Mouse (Mus musculus) megakaryocyte progenitor cell, adult 5-6 weeks (primary cell): Measurements from ENCODE around the gene Gm6803. TPM values are rescaled to one million over a fixed set of nuclear protein-coding genes. Genes with fewer than 3 reads are reported as not detected.
"Not testable (repeated sequence)": the region's sequence is repeated elsewhere in the genome, so short reads cannot be mapped to it uniquely, and the experiment has no call there.

Experiments used
- ATAC-seq: replicated peaks from 2 replicates; pipeline ENCODE4 v1.8.0; 2016; ENCODE audit warnings: mild to moderate bottlenecking, moderate TSS enrichment, inconsistent platforms; ENCODE audit not compliant: poor library complexity
- total RNA-seq, 2 experiments: library from RNA; stranded (forward) in 1 of 2; stranded (reverse) in 1 of 2; fragments of 157-497, 149-512 nt in 1 of 2; fragments of 200-1000 nt in 1 of 2; gene quantifications; 2 replicates each; pipeline versions ENCODE4 v1.2.3 to v1.2.4; 2015 to 2017

Gm6803 gene
- total RNA-seq (2015) (not detected in 2 replicates), total RNA-seq (2017) (not detected in 2 replicates)

DNA sequence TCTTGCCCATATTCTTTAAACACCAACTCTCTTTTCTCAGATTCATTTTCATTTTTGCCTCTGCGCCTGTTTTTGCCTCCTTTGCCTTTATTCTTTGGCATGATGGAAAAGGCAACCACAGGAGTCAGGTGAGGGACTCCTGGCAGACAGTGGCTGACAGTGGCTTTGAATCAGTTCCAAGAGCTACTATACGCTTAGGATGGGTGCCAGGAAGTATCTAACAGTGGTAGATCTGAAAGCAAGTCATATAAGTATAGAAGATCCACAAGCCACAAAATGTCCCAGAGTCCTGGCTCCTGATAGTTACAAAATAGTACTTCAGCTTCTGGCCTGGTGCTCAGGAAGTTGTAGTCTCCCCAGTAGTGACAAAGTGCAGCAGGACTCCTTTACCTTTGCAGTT lies at the start of gene Gm6803:
Gene Gm6803 (minus strand): TSS at position 101 of the 400 bp plus-strand sequence.
- ATAC-seq, result not testable (repeated sequence)

DNA sequence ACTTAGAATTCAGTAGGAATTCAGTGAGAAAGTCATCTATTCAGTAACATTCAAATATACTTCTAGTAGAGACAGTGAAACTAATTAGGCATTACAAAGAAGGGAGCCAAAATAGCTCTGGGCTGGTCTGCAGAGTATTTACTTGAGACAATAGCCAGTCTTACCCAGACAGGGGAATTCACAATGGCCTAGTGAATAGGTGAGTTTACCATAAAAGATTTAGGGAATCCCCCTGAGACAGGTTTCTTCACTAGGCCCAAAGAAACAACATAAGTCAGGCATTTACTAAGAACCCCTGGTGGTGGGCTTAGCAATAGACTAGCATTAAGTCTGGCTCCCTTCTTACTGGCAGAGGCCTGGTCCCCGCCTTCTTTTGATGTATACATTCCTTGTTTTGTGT lies 26.7 kb upstream of the Gm6803 start:
- ATAC-seq, result not testable (repeated sequence)

DNA sequence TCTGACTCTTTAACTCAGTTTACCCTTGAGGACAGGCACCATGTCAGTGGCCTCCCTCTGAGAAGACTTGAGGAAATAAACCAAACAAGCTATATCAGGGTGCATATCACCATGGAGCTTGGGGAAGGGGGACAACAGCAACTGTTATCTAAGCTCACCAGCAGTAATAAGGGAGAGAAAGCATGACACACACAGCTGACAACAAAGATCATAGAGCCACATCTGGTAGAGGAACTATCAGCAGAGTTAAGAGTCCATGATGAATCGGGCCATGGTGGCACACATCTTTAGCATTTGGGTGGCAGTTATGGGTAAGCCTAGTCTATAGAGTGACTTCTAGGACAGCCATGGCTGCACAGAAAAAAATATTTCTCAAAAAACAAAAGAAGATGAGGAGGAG lies 21.1 kb upstream of the Gm6803 start:
- ATAC-seq, result not testable (repeated sequence)

DNA sequence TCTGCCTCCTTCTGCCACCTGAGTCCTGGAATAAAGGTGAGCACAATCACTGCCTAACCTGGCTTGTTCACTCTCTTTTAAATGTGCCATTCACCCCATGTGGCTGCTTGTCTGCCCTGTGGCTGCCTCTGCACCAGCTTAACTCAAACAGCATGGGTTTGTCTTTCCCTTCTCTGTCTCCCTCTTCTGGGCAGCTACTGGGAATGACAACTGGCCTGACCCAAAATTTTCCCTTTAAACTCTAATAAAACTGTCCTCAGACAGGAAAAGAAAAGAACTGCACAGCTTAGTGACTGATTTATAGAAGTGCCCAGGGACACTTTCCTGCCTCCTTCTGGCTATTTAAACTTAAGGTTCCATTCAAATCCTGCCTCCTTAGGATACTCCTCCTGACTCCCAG lies 20.5 kb upstream of the Gm6803 start:
- not testable (repeated sequence) for ATAC-seq

DNA sequence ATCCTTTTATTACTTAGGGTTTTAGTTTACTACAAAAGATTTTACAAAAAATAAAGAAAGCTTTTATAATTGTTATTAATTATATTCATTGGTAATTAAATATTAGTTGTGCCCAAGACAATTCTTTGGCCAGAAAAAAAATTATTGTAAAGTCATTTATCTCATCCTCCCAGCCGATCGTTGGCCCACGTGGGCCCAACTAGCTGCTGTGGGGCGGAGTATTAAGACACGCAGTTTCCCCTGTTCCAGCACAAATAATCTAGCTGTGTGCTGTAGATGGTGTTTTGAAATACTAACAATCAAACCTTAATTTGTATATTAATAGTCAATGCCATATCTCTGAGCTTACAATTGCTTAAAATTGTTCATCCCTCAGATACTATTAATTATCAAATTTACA lies 13.7 kb upstream of the Gm6803 start:
- ATAC-seq, result not testable (repeated sequence)

DNA sequence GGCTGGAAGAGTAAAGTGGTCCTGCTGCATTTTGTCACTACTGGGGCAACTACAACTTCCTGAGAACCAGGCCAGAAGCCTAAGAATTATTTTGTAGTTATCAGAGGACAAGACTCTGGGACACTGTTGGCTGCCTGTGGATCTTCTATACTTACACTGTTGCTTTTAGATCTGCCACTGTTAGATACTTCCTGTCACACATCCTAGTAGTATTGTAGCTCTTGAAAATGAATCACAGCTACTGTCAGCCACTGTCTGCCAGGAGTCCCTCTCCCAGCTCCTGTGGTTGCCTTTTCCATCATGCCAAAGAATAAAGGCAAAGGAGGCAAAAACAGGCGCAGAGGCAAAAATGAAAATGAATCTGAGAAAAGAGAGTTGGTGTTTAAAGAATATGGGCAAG lies 8.1 kb upstream of the Gm6803 start, which contains the start of gene Gm2056:
Gene Gm2056 (plus strand): TSS at position 301 of the 400 bp plus-strand sequence.
- not testable (repeated sequence) for ATAC-seq

DNA sequence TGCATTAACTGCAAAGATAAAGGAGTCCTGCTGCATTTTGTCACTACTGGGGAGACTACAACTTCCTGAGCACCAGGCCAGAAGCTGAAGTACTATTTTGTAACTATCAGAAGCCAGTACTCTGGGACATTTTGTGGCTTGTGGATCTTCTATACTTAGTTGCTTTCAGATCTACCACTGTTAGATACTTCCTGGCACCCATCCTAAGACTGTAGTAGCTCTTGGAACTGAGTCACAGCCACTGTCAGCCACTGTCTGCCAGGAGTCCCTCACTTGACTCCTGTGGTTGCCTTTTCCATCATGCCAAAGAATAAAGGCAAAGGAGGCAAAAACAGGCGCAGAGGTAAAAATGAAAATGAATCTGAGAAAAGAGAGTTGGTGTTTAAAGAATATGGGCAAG lies 7.0 kb downstream of the Gm6803 start, which contains the start of gene Gm2075:
Gene Gm2075 (plus strand): TSS at position 301 of the 400 bp plus-strand sequence.
- ATAC-seq, result not testable (repeated sequence)

DNA sequence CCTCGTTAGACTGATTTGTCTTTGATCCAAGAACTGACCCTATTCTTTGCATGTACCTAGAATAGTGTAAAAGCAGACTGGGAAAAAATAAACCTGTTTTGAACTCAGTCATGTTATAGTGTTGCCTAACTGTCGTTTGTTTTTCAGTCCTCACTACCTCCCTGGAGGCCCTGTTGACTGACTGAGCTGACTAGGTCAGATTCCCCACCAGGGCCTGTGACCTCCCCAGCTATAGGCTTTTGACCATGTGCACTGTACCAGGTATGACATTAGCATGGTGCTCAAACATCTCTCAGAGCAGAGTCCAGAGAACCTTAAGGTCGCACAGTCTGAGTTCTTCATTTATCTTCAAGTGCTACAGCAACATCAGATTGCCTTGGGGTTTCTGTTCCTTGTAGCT lies 14.5 kb downstream of the Gm6803 start:
- not testable (repeated sequence) for ATAC-seq

DNA sequence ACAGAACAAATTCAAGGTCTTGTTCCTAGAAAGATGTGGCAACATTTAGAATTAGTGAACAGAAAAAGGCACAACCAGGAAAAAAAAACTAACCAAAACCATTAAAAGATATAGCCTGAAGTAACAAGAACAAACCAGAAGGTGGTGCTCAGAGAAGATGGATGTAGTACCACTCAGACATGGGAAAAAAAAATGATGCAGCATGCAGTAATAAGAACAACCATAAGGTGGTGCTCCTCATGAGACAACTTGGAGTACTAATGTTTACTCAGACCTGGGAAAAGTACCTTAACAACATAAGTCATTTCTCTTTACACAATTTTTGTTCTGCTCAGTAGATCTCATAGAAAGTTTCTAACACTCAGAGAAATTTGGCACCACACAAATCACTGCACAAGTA lies 34.6 kb downstream of the Gm6803 start:
- ATAC-seq, result not testable (repeated sequence)

Other genes with a start within 250 kb of the Gm6803 start
- gene Gm21319, start 243.0 kb downstream of the Gm6803 start, total RNA-seq (2015), result not detected in 2 replicates
- gene Gm21319, start 243.0 kb downstream of the Gm6803 start, total RNA-seq (2017), result not detected in 2 replicates
- gene Gm21936, start 223.3 kb downstream of the Gm6803 start, total RNA-seq (2015), result not detected in 2 replicates
- gene Gm21936, start 223.3 kb downstream of the Gm6803 start, total RNA-seq (2017), result not detected in 2 replicates
- not detected in 2 replicates for gene BB287469, start 202.2 kb downstream of the Gm6803 start, total RNA-seq (2015)
- gene BB287469, start 202.2 kb downstream of the Gm6803 start, total RNA-seq (2017), result not detected in 2 replicates
- not detected in 2 replicates for gene Gm2001, start 176.4 kb downstream of the Gm6803 start, total RNA-seq (2015)
- gene Gm2001, start 176.4 kb downstream of the Gm6803 start, total RNA-seq (2017), result not detected in 2 replicates
- gene Gm2016, start 144.7 kb downstream of the Gm6803 start, total RNA-seq (2015), result not detected in 2 replicates
- not detected in 2 replicates for gene Gm2016, start 144.7 kb downstream of the Gm6803 start, total RNA-seq (2017)
- gene Gm2022, start 123.4 kb downstream of the Gm6803 start, total RNA-seq (2015), result not detected in 2 replicates
- gene Gm2022, start 123.4 kb downstream of the Gm6803 start, total RNA-seq (2017), result not detected in 2 replicates
- not detected in 2 replicates for gene Gm2035, start 98.9 kb downstream of the Gm6803 start, total RNA-seq (2015)
- gene Gm2035, start 98.9 kb downstream of the Gm6803 start, total RNA-seq (2017), result not detected in 2 replicates
- gene Gm2042, start 64.7 kb downstream of the Gm6803 start, total RNA-seq (2015), result not detected in 2 replicates
- not detected in 2 replicates for gene Gm2042, start 64.7 kb downstream of the Gm6803 start, total RNA-seq (2017)
- not detected in 2 replicates for gene Gm2075, start 6.9 kb downstream of the Gm6803 start, total RNA-seq (2015)
- gene Gm2075, start 6.9 kb downstream of the Gm6803 start, total RNA-seq (2017), result not detected in 2 replicates
- gene Gm2056, start 8.2 kb upstream of the Gm6803 start, total RNA-seq (2015), result not detected in 2 replicates
- not detected in 2 replicates for gene Gm2056, start 8.2 kb upstream of the Gm6803 start, total RNA-seq (2017)
- gene Gm16368, start 64.9 kb upstream of the Gm6803 start, total RNA-seq (2015), result not detected in 2 replicates
- not detected in 2 replicates for gene Gm16368, start 64.9 kb upstream of the Gm6803 start, total RNA-seq (2017)
- not detected in 2 replicates for gene Gm10436, start 163.3 kb upstream of the Gm6803 start, total RNA-seq (2015)
- not detected in 2 replicates for gene Gm10436, start 163.3 kb upstream of the Gm6803 start, total RNA-seq (2017)
- gene Gm8332, start 231.3 kb upstream of the Gm6803 start, total RNA-seq (2015), result not detected in 2 replicates
- gene Gm8332, start 231.3 kb upstream of the Gm6803 start, total RNA-seq (2017), result not detected in 2 replicates